8 mouse cellular contexts compared by ENCODE assay signal in the genomic region with DNA sequence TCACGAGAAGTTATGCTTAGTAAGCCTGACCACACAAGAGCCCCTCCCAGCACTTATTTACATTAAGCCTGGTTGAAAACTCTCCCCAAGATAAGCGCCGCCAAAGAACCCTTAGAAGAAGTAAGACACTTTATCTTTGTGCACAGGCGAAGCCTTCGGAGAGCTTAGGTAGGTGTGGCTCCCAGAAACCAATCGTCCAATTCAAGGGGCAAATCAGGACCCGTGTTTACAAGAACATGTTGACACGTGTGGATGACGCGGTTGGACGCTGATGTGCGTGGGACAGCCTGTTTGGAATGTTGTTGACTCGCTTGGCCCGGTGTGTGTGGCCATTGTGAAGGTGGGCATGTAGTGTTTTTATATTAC. TPM values are rescaled to one million over a fixed set of nuclear protein-coding genes. Genes with fewer than 3 reads are reported as not detected.
DNase-seq lines count a peak whose midpoint lies in the region; ATAC-seq and TF ChIP-seq lines count a peak whose summit lies in the region.

No protein-coding gene starts in this region.

- 0% methylated on average over 14 of the region's 14 CpGs for WGBS in heart, embryonic 14.5 days
- WGBS in forebrain, embryonic 16.5 days, result under 1% methylated on average over 14 of the region's 14 CpGs
- 0% methylated on average over 14 of the region's 14 CpGs for WGBS in liver, embryonic 16.5 days (ENCODE audit: insufficient replicate concordance)

- no peaks in the 10 kb centered on the region; the same call in 1 of the 2 replicates for H3K79me2 ChIP-seq in MEL (ENCODE audit: control insufficient read depth, insufficient read depth, low read length, poor library complexity)

- H3K27ac ChIP-seq in heart, embryonic 14.5 days (replicated peaks in 1 of 2; ENCODE audit: control insufficient read depth in 1 of 2, insufficient read depth in 1 of 2, low read depth in 2 of 2, low read length in 2 of 2), result peak overlapping the region in 1 of 2 experiments; percentile 35; a peak in 1 of 4 replicates
- H3K27ac ChIP-seq in MEL (ENCODE audit: control insufficient read depth, low read depth, low read length), result peak overlapping the region; percentile 64
- H3K27ac ChIP-seq in forebrain, embryonic 16.5 days (ENCODE audit: low read length), result no peak overlapping the region
- H3K27ac ChIP-seq in liver, embryonic 16.5 days (ENCODE audit: low read length), result peak overlapping the region; percentile 93

- peak; percentile 92 to 94 for TF ChIP-seq EP300 in MEL (IDR thresholded peaks at IDR 0.05; ENCODE audit: low read depth in 1 of 2, low read length in 2 of 2)

- intact Hi-C loops in heart, postnatal 36 days (cut with DNase I), result loop anchor here (2.0 kb wide), 2 partner anchors 41 to 47 kb away; partner anchors contain the start of genes Ckap4 and Polr3b

- H3K4me2 ChIP-seq in heart, embryonic 14.5 days (ENCODE audit: low read length), result peak overlapping the region; percentile 88
- H3K4me2 ChIP-seq in forebrain, embryonic 16.5 days (ENCODE audit: low read length), result peak overlapping the region; percentile 75
- H3K4me2 ChIP-seq in liver, embryonic 16.5 days (ENCODE audit: low read depth, low read length), result peak overlapping the region; percentile 87

- H3K9ac ChIP-seq in heart, embryonic 14.5 days (ENCODE audit: low read length), result peak overlapping the region; percentile 48; the same call in 1 of the 2 replicates
- no peak overlapping the region for H3K9ac ChIP-seq in MEL (ENCODE audit: control insufficient read depth, low read depth, low read length, poor library complexity, severe bottlenecking)
- H3K9ac ChIP-seq in forebrain, embryonic 16.5 days (replicated peaks; ENCODE audit: low read depth, low read length), result peak overlapping the region; percentile 7; the same call in 1 of the 2 replicates
- H3K9ac ChIP-seq in liver, embryonic 16.5 days (ENCODE audit: low read depth, low read length), result peak overlapping the region; percentile 77

- no peak for TF ChIP-seq POLR2A in MEL (IDR thresholded peaks at IDR 0.05; ENCODE audit: control insufficient read depth in 1 of 2, insufficient read depth in 1 of 2, low read depth in 1 of 2, low read length in 2 of 2, poor library complexity in 1 of 2)

- no peak for TF ChIP-seq CTCF in MEL (IDR thresholded peaks at IDR 0.05 in 2 of 3, conservative IDR thresholded peaks at IDR 0.05 in 1 of 3; ENCODE audit: control insufficient read depth in 1 of 3, insufficient read depth in 1 of 3, low read depth in 2 of 3, low read length in 3 of 3, poor library complexity in 1 of 3, severe bottlenecking in 1 of 3)

- H3K36me3 ChIP-seq in heart, embryonic 14.5 days (ENCODE audit: control insufficient read depth, insufficient read depth, low read length), result no peaks in the 10 kb centered on the region
- peaks cover 0 to 37% of the 10 kb centered on the region in 2 experiments; a peak in 2 of 4 replicates for H3K36me3 ChIP-seq in MEL (ENCODE audit: control insufficient read depth in 1 of 2, insufficient read depth in 2 of 2, low read length in 2 of 2)
- H3K36me3 ChIP-seq in forebrain, embryonic 16.5 days (ENCODE audit: control insufficient read depth, insufficient read depth), result no peaks in the 10 kb centered on the region
- H3K36me3 ChIP-seq in liver, embryonic 16.5 days (ENCODE audit: control insufficient read depth, insufficient read depth), result no peaks in the 10 kb centered on the region

- H3K4me1 ChIP-seq in heart, embryonic 14.5 days (ENCODE audit: control insufficient read depth in 2 of 2, insufficient read depth in 2 of 2, low read length in 2 of 2), result peaks cover 8 to 22% of the 10 kb centered on the region in 2 experiments
- peaks cover 15 to 32% of the 10 kb centered on the region in 2 experiments for H3K4me1 ChIP-seq in MEL (ENCODE audit: control insufficient read depth in 1 of 2, insufficient read depth in 2 of 2, low read length in 2 of 2)
- peaks cover 13% of the 10 kb centered on the region for H3K4me1 ChIP-seq in forebrain, embryonic 16.5 days (replicated peaks; ENCODE audit: control insufficient read depth, insufficient read depth, low read length)
- H3K4me1 ChIP-seq in liver, embryonic 16.5 days (ENCODE audit: control insufficient read depth, low read depth, low read length), result peaks cover 37% of the 10 kb centered on the region

- peak; percentile 29 for ATAC-seq in heart, embryonic 14.5 days (ENCODE audit: insufficient number of reproducible peaks, insufficient read depth, low FRiP score, low read depth)
- peak; percentile 81 for ATAC-seq in forebrain, embryonic 16.5 days
- peak; percentile 88 for ATAC-seq in liver, embryonic 16.5 days (ENCODE audit: low read depth)

- no peaks in the 10 kb centered on the region for H3K9me3 ChIP-seq in heart, embryonic 14.5 days (ENCODE audit: control insufficient read depth, low read length)
- H3K9me3 ChIP-seq in MEL (replicated peaks; ENCODE audit: insufficient read depth, low read length), result no peaks in the 10 kb centered on the region
- H3K9me3 ChIP-seq in forebrain, embryonic 16.5 days (ENCODE audit: control insufficient read depth, low read length), result no peaks in the 10 kb centered on the region
- H3K9me3 ChIP-seq in liver, embryonic 16.5 days (replicated peaks; ENCODE audit: control insufficient read depth, low read length), result no peaks in the 10 kb centered on the region

- peak overlapping the region; percentile 92 to 98 for H3K4me3 ChIP-seq in heart, embryonic 14.5 days (ENCODE audit: control insufficient read depth in 1 of 2, insufficient read depth in 1 of 2, low read depth in 1 of 2, low read length in 2 of 2)
- H3K4me3 ChIP-seq in MEL (ENCODE audit: control insufficient read depth in 1 of 2, insufficient read depth in 1 of 2, low read depth in 2 of 2, low read length in 2 of 2), result peak overlapping the region; percentile 79 to 88
- peak overlapping the region; percentile 71 for H3K4me3 ChIP-seq in forebrain, embryonic 16.5 days (replicated peaks; ENCODE audit: low read length)
- H3K4me3 ChIP-seq in liver, embryonic 16.5 days (ENCODE audit: low read depth, low read length), result peak overlapping the region; percentile 84

- TF ChIP-seq RAD21 in MEL (IDR thresholded peaks at IDR 0.05; ENCODE audit: low read depth, low read length), result no peak

- no peak for DNase-seq in heart, postnatal 36 days
- DNase-seq in MEL (ENCODE audit: low read depth, low spot score), result peak; percentile 98
- no peak for DNase-seq in yolk sac, embryonic 10.5 days (ENCODE audit: low spot score)
- no peak for DNase-seq in right cerebral cortex, postnatal 14 days
- no peak for DNase-seq in kidney, adult 18-20 months

- no peaks in the 10 kb centered on the region for H3K27me3 ChIP-seq in heart, embryonic 14.5 days (ENCODE audit: control insufficient read depth, insufficient read depth, low read length)
- no peaks in the 10 kb centered on the region for H3K27me3 ChIP-seq in MEL (ENCODE audit: control insufficient read depth in 1 of 2, insufficient read depth in 2 of 2, low read length in 2 of 2)
- H3K27me3 ChIP-seq in forebrain, embryonic 16.5 days (replicated peaks; ENCODE audit: control insufficient read depth, insufficient read depth, low read length), result 0 out of 2 replicates have a peak, but pooled peaks cover 5% of the 10 kb centered on the region
- H3K27me3 ChIP-seq in liver, embryonic 16.5 days (ENCODE audit: control insufficient read depth, insufficient read depth, low read depth, low read length), result no peaks in the 10 kb centered on the region

TF ChIP-seq in MEL, 35 proteins besides CTCF, POLR2A, EP300 and RAD21 (continues in another document):
- TF ChIP-seq MYC (IDR thresholded peaks at IDR 0.05; ENCODE audit: low read depth, low read length) (peak; percentile 69; the same call in 1 of the 2 replicates), SIN3A (IDR thresholded peaks at IDR 0.05; ENCODE audit: low read length) (peak; percentile 99), GATA1 (IDR thresholded peaks at IDR 0.05; ENCODE audit: low read depth, low read length) (peak; percentile 96), MYB (IDR thresholded peaks at IDR 0.05; ENCODE audit: low read depth, low read length) (peak; percentile 46; the same call in 1 of the 2 replicates), CHD2 (IDR thresholded peaks at IDR 0.05; ENCODE audit: low read length) (peak; percentile 11; the same call in 1 of the 2 replicates), USF1 (IDR thresholded peaks at IDR 0.05; ENCODE audit: low read depth, low read length) (peak; percentile 57; the same call in 1 of the 2 replicates), RCOR1 (IDR thresholded peaks at IDR 0.05; ENCODE audit: low read depth, low read length) (peak; percentile 95), GABPA (IDR thresholded peaks at IDR 0.05; ENCODE audit: low read depth, low read length) (0 out of 2 replicates have a peak, but pooled peaks have one; percentile 57), MAZ (IDR thresholded peaks at IDR 0.05; ENCODE audit: low read depth, low read length) (peak; percentile 97), KAT2A (conservative IDR thresholded peaks at IDR 0.05; ENCODE audit: low read depth, low read length) (no peak)

RNA-seq across cellular contexts. Expression of gene Tcp11l2, which starts 0.4 kb away (rescaled TPM):
- 36.2 and 36.6 TPM in 2 replicates for polyA plus RNA-seq in heart, embryonic 14.5 days (2014; fragmentation: Nextera tagmentation; extraction: Ambion mirVana)
- total RNA-seq in heart, postnatal 36 days (2021), result 100 to 1,000 TPM; 131 to 192 TPM
- 0.81 and 1.7 TPM in 2 replicates for total RNA-seq in MEL (2012; rRNA removed)
- 1 to 10 TPM in 1 of 2 experiments, not detected in 1; 4.3 TPM for polyA plus RNA-seq in MEL (2012; ENCODE audit: insufficient read depth in 1 of 2, insufficient read length in 2 of 2, low read depth in 1 of 2, low replicate concordance in 2 of 2, missing spikeins in 1 of 2)
- 36.6 and 44.6 TPM in 2 replicates for polyA plus RNA-seq in forebrain, embryonic 16.5 days (2015; fragmentation: Nextera tagmentation; extraction: Ambion mirVana)
- polyA plus RNA-seq in liver, embryonic 16.5 days (2015; fragmentation: Nextera tagmentation; extraction: Ambion mirVana), result 78.9 and 85.6 TPM in 2 replicates

RNA-seq across cellular contexts. Expression of gene Ckap4, which starts 42.1 kb away (rescaled TPM):
- polyA plus RNA-seq in heart, embryonic 14.5 days (2014; fragmentation: Nextera tagmentation; extraction: Ambion mirVana), result 106 and 116 TPM in 2 replicates
- total RNA-seq in heart, postnatal 36 days (2021), result 10 to 100 TPM; 28.4 to 32.0 TPM
- total RNA-seq in MEL (2012; rRNA removed), result 1.0 TPM in 2 replicates
- polyA plus RNA-seq in MEL (2012; ENCODE audit: insufficient read depth in 1 of 2, insufficient read length in 2 of 2, low read depth in 1 of 2, low replicate concordance in 2 of 2, missing spikeins in 1 of 2), result 1 to 10 TPM in 1 of 2 experiments, not detected in 1; 5.2 TPM
- 37.5 and 38.0 TPM in 2 replicates for polyA plus RNA-seq in forebrain, embryonic 16.5 days (2015; fragmentation: Nextera tagmentation; extraction: Ambion mirVana)
- polyA plus RNA-seq in liver, embryonic 16.5 days (2015; fragmentation: Nextera tagmentation; extraction: Ambion mirVana), result 5.1 and 7.4 TPM in 2 replicates

RNA-seq across cellular contexts. Expression of gene Polr3b, which starts 46.1 kb away (rescaled TPM):
- polyA plus RNA-seq in heart, embryonic 14.5 days (2014; fragmentation: Nextera tagmentation; extraction: Ambion mirVana), result 12.4 and 12.9 TPM in 2 replicates
- 10 to 100 TPM; 13.1 to 13.9 TPM for total RNA-seq in heart, postnatal 36 days (2021)
- total RNA-seq in MEL (2012; rRNA removed), result 19.8 and 20.6 TPM in 2 replicates
- 10 to 100 TPM in 1 of 2 experiments, not detected in 1; 24.2 TPM for polyA plus RNA-seq in MEL (2012; ENCODE audit: insufficient read depth in 1 of 2, insufficient read length in 2 of 2, low read depth in 1 of 2, low replicate concordance in 2 of 2, missing spikeins in 1 of 2)
- 15.7 and 16.7 TPM in 2 replicates for polyA plus RNA-seq in forebrain, embryonic 16.5 days (2015; fragmentation: Nextera tagmentation; extraction: Ambion mirVana)
- polyA plus RNA-seq in liver, embryonic 16.5 days (2015; fragmentation: Nextera tagmentation; extraction: Ambion mirVana), result 4.9 and 5.8 TPM in 2 replicates

Comparison
In these comparisons a context has a peak if more than half of its experiments do, and no peak if none do; other contexts are left out.
1. ATAC-seq: peak in every context shown above with its lines; median percentile 88 in liver, embryonic 16.5 days; 81 in forebrain, embryonic 16.5 days; 29 in heart, embryonic 14.5 days.